Mouse (Mus musculus): Measurements from ENCODE around the gene Itk. TPM values are rescaled to one million over a fixed set of nuclear protein-coding genes. Genes with fewer than 3 reads are reported as not detected.

Itk gene
- total and polyA plus RNA-seq, 2 experiments from 2014 or later: 0.05 to 0.19 TPM

GRCm38 (mm10) chr11:46307768-46308167 is 81.5 kb downstream of the Itk start:
- H3K9me3 ChIP-seq (ENCODE audit: low read length): no peaks in the 10 kb centered on the region
- ATAC-seq: no peak
- WGBS: 94% methylated on average over 7 of the region's 7 CpGs
- H3K4me1 ChIP-seq (ENCODE audit: insufficient read depth): peaks cover 14% of the 10 kb centered on the region
- no peak overlapping the region for H3K4me3 ChIP-seq (ENCODE audit: low read depth, low read length)
- H3K27ac ChIP-seq (ENCODE audit: low read depth, low read length): no peak overlapping the region
- H3K36me3 ChIP-seq (ENCODE audit: insufficient read depth): no peaks in the 10 kb centered on the region; the same call in 1 of the 2 replicates
- TF ChIP-seq CTCF (IDR thresholded peaks at IDR 0.05; ENCODE audit: low read depth): no peak
- no peak overlapping the region for H3K4me2 ChIP-seq (ENCODE audit: low read depth)
- no peak for DNase-seq
- no peak overlapping the region for H3K9ac ChIP-seq
- no peaks in the 10 kb centered on the region for H3K27me3 ChIP-seq (ENCODE audit: insufficient read depth, low read length)

GRCm38 (mm10) chr11:46306776-46307175 is 82.5 kb downstream of the Itk start:
- no peak overlapping the region for H3K4me3 ChIP-seq (ENCODE audit: low read depth, low read length)
- no peak overlapping the region for H3K9ac ChIP-seq
- H3K27me3 ChIP-seq (ENCODE audit: insufficient read depth, low read length): no peaks in the 10 kb centered on the region
- H3K4me1 ChIP-seq (ENCODE audit: insufficient read depth): peaks cover 12% of the 10 kb centered on the region
- no peak for ATAC-seq
- TF ChIP-seq CTCF (IDR thresholded peaks at IDR 0.05; ENCODE audit: low read depth): no peak
- no peaks in the 10 kb centered on the region; the same call in 1 of the 2 replicates for H3K36me3 ChIP-seq (ENCODE audit: insufficient read depth)
- 93% methylated on average over 7 of the region's 7 CpGs for WGBS
- H3K4me2 ChIP-seq (ENCODE audit: low read depth): no peak overlapping the region
- H3K9me3 ChIP-seq (ENCODE audit: low read length): no peaks in the 10 kb centered on the region
- H3K27ac ChIP-seq (ENCODE audit: low read depth, low read length): no peak overlapping the region
- DNase-seq: no peak

GRCm38 (mm10) chr11:46305881-46306520 is 83.3 kb downstream of the Itk start:
- no peak for TF ChIP-seq CTCF (IDR thresholded peaks at IDR 0.05; ENCODE audit: low read depth)
- Histone ChIP-seq H3K9ac (no peak overlapping the region), H3K27me3 (ENCODE audit: insufficient read depth, low read length) (no peaks in the 10 kb centered on the region), H3K4me3 (ENCODE audit: low read depth, low read length) (no peak overlapping the region), H3K27ac (ENCODE audit: low read depth, low read length) (no peak overlapping the region), H3K4me1 (ENCODE audit: insufficient read depth) (peaks cover 12% of the 10 kb centered on the region), H3K4me2 (ENCODE audit: low read depth) (no peak overlapping the region), H3K9me3 (ENCODE audit: low read length) (no peaks in the 10 kb centered on the region), H3K36me3 (ENCODE audit: insufficient read depth) (no peaks in the 10 kb centered on the region; the same call in 1 of the 2 replicates)
- 83% methylated on average over 9 of the region's 9 CpGs for WGBS
- no peak for ATAC-seq
- no peak for DNase-seq

- Histone ChIP-seq H3K27ac (ENCODE audit: low read depth, low read length) (no peak overlapping the region), H3K9me3 (ENCODE audit: low read length) (no peaks in the 10 kb centered on the region), H3K4me2 (ENCODE audit: low read depth) (no peak overlapping the region), H3K27me3 (ENCODE audit: insufficient read depth, low read length) (no peaks in the 10 kb centered on the region), H3K4me1 (ENCODE audit: insufficient read depth) (peaks cover 10% of the 10 kb centered on the region), H3K4me3 (ENCODE audit: low read depth, low read length) (no peak overlapping the region), H3K36me3 (ENCODE audit: insufficient read depth) (no peaks in the 10 kb centered on the region; the same call in 1 of the 2 replicates), H3K9ac (no peak overlapping the region)
- no peak for ATAC-seq
- no peak for TF ChIP-seq CTCF (IDR thresholded peaks at IDR 0.05; ENCODE audit: low read depth)
- DNase-seq: no peak
- 85% methylated on average over 9 of the region's 9 CpGs for WGBS
Observed at GRCm38 (mm10) chr11:46304864-46305710, 84.2 kb downstream of the Itk start.

GRCm38 (mm10) chr11:46304093-46304492 is 85.2 kb downstream of the Itk start:
- no peak overlapping the region for H3K4me2 ChIP-seq (ENCODE audit: low read depth)
- H3K4me3 ChIP-seq (ENCODE audit: low read depth, low read length): no peak overlapping the region
- H3K4me1 ChIP-seq (ENCODE audit: insufficient read depth): no peaks in the 10 kb centered on the region; the same call in 1 of the 2 replicates
- H3K27ac ChIP-seq (ENCODE audit: low read depth, low read length): no peak overlapping the region
- no peaks in the 10 kb centered on the region; the same call in 1 of the 2 replicates for H3K36me3 ChIP-seq (ENCODE audit: insufficient read depth)
- no peak overlapping the region for H3K9ac ChIP-seq
- WGBS: 82% methylated on average over 10 of the region's 10 CpGs
- no peaks in the 10 kb centered on the region for H3K9me3 ChIP-seq (ENCODE audit: low read length)
- ATAC-seq: no peak
- DNase-seq: no peak
- TF ChIP-seq CTCF (IDR thresholded peaks at IDR 0.05; ENCODE audit: low read depth): no peak
- H3K27me3 ChIP-seq (ENCODE audit: insufficient read depth, low read length): no peaks in the 10 kb centered on the region

GRCm38 (mm10) chr11:46302471-46302870 is 86.8 kb downstream of the Itk start:
- no peaks in the 10 kb centered on the region; the same call in 1 of the 2 replicates for H3K36me3 ChIP-seq (ENCODE audit: insufficient read depth)
- no peak overlapping the region for H3K4me2 ChIP-seq (ENCODE audit: low read depth)
- H3K27me3 ChIP-seq (ENCODE audit: insufficient read depth, low read length): no peaks in the 10 kb centered on the region
- 84% methylated on average over 9 of the region's 9 CpGs for WGBS
- DNase-seq (no peak), ATAC-seq (no peak)
- no peak for TF ChIP-seq CTCF (IDR thresholded peaks at IDR 0.05; ENCODE audit: low read depth)
- no peak overlapping the region for H3K27ac ChIP-seq (ENCODE audit: low read depth, low read length)
- no peak overlapping the region for H3K9ac ChIP-seq
- no peaks in the 10 kb centered on the region; the same call in 1 of the 2 replicates for H3K4me1 ChIP-seq (ENCODE audit: insufficient read depth)
- H3K9me3 ChIP-seq (ENCODE audit: low read length): no peaks in the 10 kb centered on the region
- H3K4me3 ChIP-seq (ENCODE audit: low read depth, low read length): no peak overlapping the region
